Mouse (Mus musculus): ENCODE measurements around the gene Pyroxd2.
"Not testable (repeated sequence)": the region's sequence is repeated elsewhere in the genome, so short reads cannot be mapped to it uniquely, and the experiment has no call there.

Pyroxd2 gene

DNA sequence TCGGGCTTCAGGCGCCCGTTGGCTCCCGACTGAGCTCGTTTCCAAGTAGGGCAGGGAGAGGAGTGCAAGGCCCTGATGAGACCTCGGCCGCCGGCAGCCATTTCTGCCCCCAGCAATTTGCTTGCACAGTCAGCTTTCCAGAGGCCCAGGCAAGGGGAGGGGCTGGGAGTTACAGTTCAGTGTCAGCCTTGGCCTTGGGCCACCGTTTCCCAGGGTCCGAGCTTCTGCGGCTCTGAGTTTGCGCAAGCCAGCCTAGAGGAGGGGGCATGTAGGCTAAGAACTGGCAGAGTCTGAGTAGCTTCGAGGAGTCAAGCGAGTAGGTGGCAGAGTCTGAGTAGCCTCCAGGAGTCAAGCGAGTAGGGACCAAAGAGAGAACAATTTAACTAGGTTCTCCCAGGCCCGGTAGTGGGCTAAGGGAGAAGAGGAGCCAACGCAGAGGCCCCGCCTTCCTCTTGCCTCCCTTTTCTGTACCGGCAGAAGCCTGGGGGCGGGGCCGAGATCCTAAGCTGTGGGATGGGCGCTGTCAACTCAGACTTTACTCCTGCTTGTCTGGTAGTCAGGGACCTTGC is at the start of gene Pyroxd2:
TSS of gene Pyroxd2 (minus strand) at position 413 of the 569 bp plus-strand sequence.
- peak; percentile 65 for DNase-seq (ENCODE audit: low read depth, low spot score)

DNA sequence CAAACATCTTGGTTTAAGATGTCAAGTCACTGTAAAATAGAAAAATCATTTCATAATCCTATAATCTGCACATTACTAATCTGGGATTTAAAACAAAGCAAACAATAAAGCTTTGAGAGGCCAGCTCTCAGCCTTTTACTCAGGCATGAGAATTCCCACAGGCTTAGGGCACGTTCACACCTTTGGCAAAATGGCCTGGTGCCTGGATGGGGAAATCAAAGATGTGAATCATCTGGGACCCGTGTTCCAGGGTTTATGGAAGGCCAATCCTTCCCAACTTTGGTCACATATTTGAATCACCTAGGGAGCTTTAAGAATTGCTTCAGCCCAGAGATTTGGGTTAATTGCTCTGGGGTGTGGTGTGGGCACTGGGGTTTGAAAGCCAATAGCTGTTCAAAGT is 45.3 kb upstream of the Pyroxd2 start:
- DNase-seq (ENCODE audit: low read depth, low spot score): no peak

DNA sequence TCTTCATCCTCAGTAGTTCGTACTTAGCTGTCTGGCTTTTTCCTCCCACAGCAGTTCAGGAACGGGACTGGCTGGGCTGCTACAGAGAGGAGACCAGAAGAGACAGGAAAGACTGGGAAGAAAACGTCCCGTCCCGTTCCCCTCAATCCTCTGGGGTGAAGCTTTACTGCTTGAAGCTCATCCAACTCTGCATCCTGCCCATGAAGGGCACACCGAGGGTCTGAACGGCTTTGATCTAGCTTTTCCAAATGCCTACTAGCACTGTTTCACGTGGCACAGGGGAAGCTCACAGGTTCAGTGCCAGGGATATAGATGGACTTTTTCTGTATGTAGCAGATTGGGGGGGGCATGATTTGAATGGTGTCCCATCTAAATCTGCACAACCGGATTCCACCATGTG is 43.2 kb upstream of the Pyroxd2 start:
- DNase-seq (ENCODE audit: low read depth, low spot score): no peak

DNA sequence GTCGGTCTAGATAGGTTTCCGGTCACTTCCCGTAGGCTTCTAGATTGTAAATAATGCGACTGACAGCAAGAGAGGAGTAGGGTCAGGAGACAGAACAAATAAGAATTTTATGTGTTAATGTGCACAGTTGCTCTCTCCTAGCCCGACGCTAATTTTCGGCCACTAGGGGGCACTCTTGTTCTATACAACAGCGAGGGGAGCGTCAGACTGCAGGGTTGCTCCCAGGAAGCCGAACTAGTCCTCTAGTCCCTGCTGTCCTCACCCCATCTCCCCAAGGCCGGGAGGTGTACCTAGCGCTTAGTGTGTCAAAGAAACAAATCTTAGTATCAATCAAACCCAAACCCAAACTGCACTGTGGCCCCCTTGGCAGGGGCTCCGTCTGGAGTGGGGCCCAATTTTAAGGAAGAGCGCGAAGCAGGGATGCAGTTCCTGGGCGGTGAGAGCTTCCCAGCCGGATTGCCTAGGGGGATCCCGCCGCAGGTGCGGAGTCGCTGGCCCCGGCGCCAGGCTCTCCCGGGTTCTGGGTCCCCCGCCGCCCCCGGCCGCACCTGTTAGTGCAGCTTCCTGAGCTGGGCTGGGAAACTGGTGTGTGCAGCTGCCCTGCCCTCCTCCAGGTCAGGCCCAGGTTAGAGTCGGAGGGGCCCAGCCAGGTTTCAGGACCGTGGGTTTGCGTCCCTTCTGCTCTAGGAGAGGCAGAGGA is 42.5 kb upstream of the Pyroxd2 start:
- DNase-seq (ENCODE audit: low read depth, low spot score): peak; percentile 64

DNA sequence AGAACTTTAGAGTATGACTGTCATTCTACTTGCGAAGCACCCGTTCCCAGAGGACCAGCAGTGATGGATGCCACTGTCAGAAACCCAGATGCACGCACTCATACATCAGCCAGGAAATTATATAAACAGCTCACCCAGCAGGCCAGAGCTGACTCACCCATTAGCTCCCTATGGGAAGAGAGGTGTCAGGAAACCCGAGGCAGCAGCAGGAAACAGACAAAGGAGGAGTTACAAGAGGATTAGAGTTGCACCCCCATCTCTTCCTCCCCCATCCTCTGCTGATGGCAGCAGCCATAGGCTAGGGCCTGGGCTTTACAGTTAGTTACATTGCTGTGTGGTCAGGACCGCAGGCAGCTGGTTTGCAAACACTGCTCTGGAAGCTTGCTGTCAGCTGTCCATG is 35.7 kb upstream of the Pyroxd2 start:
- no peak for DNase-seq (ENCODE audit: low read depth, low spot score)

DNA sequence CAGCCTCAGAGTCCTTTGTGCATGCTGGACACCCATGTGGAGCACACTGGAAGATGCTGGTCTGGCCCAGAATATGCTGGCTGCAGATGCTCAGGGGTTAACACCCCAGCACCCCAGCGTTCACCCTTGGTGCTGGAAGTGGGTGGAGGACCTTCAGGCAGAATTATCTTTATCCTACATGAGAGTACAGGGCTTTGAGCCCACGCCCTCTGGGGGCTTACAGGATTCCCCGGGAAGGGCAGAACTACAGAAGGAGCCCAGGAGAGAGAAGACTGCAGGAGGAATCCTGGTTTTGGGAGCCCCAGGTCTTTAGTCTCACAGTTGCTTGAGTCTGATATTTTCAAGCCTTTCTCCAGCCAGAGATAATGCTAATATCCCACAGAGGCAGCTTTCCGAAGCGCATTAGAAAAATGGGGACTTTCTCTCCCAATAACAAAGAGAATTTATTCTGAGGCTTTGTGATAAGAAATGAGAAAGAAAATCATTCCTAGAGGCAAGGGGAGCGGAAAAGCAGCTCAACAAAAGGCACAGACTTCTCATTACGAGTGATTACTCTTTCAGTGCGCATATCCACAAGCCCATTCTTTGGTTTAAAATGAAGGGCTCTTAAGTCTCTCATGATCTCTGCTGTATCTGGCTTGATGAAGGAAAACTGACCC is 33.1 kb upstream of the Pyroxd2 start:
- DNase-seq (ENCODE audit: low read depth, low spot score): no peak

DNA sequence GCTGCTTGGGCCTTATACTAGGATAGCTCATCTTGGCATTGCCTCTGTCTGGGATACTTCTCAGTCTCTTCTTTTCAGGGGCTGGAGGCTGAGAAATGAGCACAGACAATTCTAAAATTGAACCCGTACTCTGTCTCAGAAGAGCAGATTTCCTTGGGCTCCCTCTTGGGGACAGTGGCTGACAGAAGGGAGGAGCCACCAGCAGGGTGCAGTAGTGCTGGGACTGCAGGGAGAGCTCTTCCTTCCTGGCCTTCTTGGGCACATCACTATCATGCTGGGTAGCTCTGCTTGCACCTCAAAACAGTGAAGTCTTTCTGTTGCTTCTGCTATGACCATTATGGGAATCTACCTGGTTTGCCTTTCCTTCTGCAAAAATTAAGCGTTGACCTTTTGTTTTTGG is 32.6 kb upstream of the Pyroxd2 start:
- DNase-seq (ENCODE audit: low read depth, low spot score): no peak

DNA sequence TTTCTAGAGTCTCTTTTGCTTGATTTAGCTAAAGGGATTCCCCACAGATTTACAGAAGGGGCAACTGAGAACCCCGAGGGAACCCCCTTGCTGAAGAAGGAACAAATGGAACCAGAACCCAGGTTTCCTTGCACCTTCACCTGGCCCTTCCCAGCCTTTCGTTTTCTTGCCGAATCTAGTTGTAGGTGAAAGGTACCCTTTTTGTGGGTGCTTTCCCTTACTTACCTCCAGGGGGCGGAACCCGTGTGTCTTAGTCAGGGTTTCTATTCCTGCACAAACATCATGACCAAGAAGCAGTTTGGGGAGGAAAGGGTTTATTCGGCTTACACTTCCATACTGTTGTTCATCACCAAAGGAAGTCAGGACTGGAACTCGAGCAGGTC is 27.6 kb upstream of the Pyroxd2 start:
- DNase-seq (ENCODE audit: low read depth, low spot score): not testable (repeated sequence)

DNA sequence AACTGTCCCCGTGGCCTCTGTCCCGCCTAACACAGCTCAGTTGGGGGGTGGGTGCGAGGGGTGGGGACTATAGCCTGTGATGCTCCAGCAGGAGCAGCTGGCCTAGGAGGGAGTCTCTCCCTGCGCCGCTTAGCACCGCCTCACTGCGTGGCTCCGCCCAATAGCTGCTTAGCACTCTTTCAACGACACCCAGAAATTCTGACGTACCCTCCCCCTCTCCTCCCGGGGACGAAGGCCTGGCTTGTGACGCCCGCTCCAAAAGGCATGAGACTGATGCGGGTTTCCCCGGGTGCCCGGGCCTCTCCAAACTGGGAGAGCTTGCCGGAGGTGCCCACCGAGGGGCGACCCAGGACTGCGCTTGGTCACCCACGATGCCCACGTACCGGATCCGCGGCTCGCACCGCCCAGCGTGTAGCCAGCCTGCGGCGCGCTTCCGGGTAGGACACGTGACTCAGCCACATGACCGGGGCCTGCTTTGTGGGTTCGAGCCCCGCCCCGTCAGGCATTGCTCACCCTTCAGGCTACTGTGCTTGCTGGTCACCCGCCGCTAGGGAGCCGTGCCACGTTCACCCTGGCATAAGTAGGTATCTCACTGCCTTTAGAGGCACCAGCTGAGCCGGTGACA is 27.1 kb upstream of the Pyroxd2 start, which contains the start of gene Hps1:
TSS of gene Hps1 (minus strand) at position 448 of the 625 bp plus-strand sequence.
- peak; percentile 77 for DNase-seq (ENCODE audit: low read depth, low spot score)

DNA sequence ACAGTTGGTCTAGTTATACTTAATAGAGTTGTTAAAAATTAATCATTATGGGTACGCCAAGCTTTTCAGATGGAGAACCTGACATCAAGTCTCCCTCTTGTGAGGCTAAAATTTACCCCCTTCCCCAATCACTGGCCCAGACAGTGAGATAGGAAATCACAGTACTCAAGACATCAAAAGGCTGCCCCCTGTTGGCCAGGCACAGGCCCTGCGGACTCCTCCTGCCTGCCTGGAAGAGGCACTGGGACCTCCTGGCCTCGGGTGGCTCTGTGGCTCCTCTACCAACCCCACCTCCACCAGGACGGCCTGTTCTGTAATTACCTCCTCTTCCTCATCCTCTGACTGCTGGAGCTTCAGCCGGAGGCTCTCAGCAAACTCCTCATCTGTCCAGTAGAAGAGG is 25.2 kb upstream of the Pyroxd2 start:
- no peak for DNase-seq (ENCODE audit: low read depth, low spot score)

DNA sequence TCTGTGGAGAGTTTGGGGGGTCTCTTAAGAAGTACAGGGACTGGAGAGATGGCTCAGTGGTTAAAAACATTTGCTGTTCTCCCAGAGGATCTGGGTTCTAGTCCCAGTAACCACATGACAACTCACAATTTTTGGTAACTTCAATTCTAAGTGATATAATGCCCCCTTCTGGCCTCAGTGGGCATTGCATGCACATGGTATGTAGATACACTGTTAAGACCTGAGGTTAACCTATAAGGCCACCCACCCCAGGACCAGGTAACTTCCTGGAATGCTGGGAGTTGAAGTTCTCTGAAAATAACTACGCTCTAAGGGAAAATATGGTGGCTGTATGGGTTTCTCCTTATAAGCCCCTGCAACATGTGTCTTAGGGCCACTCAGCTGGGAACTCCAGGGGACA is 24.2 kb upstream of the Pyroxd2 start:
- no peak for DNase-seq (ENCODE audit: low read depth, low spot score)

DNA sequence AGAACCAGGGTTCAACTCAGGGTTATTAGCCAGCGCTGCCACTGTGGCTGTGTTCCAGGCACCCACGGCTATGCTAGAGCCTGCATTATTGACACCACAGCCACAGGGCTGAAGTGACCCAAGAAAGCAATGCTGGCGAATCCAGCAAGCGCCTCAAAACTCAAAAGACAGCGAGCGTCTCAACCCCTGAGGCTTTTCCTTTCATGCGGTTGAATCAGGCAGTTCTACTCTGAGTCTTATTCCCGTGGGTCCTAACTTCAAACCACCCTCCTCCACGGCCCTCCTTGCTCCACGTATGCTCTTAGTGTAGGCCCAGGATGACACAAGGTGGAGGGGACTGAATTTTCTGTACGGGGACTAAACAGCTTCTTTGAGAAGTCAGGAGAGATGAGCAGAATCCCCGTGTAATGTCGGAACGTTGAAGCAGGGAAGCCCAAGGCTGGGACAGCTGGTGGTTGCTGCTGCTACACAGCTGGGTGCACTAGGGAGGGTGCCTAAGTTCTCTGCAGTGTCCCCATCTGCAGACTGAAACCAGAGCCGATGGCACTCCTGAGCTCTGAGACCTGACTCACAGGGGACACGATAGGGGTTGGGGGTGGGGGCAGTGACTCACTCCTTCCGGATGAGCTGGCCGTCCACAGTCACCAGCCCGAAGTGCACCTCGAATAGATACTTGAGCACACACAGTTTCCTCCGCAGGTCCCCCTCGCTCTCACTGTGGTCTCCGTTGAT is 17.7 kb upstream of the Pyroxd2 start:
- DNase-seq (ENCODE audit: low read depth, low spot score): no peak

DNA sequence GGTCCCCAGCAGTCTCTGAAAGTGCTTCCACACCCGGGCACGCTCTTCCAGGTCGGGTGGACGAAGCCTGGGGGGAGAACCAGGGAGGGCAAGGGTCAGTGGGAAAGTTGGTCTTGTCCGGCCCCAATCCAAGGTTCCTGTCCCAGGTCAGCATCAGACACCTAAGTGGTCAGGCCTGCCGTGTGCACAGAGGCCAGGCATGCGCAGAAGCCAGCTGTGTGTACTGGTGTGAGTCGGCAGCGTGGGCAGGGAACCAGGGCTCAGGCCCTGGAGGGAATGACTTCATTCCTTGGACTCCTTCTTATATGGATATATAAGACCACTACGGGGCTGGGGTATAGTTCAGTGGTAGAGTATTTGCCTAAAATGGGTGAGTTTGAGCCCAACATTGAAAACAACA is 17.1 kb upstream of the Pyroxd2 start:
- DNase-seq (ENCODE audit: low read depth, low spot score): no peak

DNA sequence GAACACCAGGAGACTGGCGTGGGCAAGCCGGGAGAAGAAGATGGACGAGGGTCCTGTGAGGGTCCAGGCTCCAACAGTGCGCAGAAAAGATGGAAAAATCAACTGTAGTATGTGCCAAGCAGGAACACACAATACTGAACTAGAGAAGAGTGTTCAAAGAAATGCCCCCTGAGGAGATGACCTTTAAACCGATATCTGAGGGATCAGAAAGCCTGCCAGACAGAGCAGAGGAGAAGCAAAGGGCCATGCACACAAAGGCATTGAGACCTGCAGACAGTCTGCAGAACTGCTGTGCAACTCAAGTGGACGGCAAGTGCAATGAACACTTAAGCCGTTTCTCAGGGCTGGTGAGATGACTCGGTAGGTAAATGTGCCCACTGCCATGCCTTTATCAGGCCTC is 14.8 kb upstream of the Pyroxd2 start:
- DNase-seq (ENCODE audit: low read depth, low spot score): no peak

DNA sequence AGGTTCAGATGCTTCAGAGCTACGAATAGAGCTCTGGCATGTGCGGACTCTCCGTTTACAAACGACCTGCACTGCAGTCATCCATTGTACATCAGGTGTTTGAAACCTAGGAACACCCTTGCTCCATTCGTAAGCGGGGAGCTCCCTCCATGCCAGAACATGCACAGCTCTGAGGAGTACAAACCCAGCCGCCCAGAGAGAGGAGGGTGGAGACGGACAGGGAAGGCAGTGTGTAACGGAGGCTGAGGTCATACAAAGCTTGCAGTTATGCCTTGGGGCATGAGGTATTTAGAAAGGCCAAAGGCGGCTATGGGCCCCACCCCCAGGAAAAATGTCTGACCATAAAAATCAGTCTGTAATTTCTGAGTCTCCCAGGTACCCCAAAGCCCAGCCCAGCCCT is 11.8 kb upstream of the Pyroxd2 start:
- DNase-seq (ENCODE audit: low read depth, low spot score): no peak

DNA sequence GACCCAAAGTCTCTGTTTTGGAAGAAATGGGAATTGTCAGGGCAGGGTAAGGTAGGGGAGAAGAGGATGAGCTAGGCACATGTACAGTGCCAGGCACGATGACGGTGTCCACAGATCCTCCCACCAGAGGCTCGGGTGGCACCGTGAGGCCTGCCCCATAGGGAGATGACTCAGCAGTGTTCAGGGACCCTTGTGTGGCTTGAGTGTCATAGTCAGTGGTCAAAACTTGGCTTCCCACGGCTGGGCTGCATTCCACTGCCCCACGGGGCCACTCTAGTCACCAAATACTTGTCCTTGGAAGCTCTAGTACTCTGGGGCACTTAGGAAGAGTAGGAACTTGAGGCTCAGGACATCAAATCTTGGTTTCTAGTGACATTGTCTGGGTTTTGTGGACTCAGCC is 4.1 kb upstream of the Pyroxd2 start:
- no peak for DNase-seq (ENCODE audit: low read depth, low spot score)

DNA sequence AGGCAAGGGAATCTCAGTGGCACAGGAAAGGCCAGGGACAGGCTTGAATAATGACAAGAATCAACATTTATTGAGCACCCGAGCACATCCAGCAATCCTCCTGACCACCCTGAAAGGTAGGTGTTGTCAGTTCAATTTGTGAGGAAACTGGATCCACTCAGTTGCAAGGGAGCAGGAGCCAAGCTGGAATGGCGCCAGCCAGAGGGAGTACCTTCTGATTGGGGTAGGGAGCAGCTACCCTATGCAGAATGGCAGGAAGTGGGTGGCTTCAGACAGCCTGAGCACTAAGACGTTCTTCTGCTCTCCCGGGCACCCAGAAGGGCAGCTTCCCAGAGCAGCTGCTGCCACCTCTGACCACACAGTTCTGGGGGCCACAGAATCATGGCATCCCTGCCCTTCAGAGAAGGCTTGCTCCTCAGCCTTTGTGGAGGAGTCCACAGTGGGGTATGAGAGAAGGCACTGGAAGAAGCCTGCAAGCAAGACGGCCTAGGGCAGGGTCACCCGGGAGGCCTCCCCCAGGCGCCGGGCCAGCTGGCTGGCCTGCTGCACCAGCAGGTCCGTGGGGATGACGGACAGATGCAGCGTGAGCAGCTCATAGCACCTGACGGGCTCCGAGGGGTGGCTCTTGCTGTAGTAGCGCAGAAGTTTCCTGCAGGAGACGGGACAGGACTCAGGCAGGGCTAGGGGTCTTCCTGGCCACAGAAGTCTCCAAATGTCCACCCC is 2.7 kb upstream of the Pyroxd2 start:
- DNase-seq (ENCODE audit: low read depth, low spot score): no peak

DNA sequence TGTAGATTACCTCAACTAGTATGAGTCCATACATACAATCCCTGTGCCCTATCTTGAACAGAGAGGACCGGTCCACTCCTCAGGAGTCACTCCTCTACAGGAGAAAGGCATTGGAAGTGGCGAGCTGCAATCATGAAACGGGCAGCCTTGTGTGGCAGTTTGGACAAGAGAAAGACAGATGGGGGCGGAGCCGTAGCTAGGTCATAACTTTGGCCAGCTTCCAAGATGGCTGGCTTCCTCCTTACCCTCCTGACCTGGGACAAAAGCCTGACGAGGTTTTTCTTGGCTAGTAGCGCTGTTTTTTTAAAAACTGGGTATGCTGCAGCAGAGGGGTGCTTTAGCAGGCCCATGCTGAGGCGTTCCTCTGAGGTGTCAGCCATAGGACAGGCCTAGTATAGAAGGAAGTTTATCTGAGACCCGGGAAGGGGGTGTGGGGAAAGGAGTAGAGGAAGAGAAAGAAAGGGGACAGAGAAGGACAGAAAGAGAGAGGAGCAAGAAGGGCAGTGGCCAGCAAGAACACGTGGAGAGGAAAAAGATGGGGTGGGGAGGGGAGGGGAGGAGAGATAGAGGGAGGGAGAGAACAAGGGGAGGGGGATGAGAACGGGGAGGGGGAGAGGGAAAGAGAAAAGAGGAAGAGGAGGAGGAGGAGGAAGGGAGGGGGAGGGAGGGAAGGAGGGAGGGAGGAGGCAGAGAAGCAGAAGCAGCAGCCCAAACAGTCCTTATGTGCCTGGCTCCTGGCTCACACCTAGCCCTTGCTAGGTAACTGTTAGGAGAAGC is 754 bp upstream of the Pyroxd2 start:
- peak; percentile 80 for DNase-seq (ENCODE audit: low read depth, low spot score)

DNA sequence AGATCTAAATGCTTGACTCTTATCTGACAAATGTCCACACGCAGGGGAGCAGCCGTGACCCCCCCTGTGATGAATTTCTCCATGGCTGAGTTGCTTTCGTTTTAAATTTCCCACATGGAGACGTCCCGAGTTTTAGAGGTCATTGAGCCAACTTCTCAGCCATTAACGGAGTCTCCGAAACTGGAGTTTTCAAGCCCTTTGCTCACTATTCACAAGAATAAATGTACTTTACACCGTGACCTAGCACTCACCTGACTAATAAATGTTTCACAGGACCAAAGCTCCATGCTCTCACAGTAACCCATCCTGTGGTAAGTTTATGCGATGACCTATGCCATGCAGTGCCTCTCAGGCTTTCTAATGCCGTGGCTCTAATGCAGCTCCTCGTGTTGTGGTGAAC is 2.4 kb downstream of the Pyroxd2 start:
- DNase-seq (ENCODE audit: low read depth, low spot score): no peak

DNA sequence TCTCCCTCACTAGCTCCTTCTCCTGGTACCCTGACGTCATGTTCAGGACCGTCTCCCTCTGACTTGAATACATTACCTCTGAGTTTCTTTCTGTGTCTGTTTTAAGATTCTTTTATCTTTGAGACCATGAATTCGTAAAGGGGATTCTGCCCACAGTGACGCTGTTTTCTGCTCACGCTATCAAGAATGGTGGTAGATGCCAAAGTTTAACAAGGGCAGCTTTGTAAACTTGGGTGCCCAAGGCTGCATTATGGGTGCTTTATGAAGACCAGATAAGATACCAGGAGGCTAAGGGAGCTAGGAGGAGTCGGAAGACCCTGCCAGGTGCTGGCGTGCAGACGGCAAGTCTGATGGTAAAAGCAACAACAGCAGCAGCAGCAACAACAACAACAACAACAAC is 5.9 kb downstream of the Pyroxd2 start:
- DNase-seq (ENCODE audit: low read depth, low spot score): no peak

DNA sequence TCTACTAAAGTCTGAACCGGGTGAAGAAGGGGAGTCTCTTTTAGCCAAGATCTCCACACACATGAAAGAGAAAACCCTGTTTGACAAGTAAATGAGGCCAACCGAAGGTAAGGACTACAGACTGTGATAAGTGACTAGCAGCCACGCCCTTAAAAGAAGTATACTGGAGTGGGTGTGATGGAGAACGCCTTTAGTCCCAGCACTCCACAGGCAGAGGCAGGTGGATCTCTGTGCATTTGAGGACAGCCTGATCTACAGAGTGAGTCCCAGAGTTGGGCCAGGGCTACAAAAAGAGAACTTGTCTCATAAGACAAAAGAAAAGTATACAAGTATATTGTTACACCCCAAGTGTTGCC is 6.7 kb downstream of the Pyroxd2 start:
- DNase-seq (ENCODE audit: low read depth, low spot score): no peak

Measured in skeletal muscle tissue, adult 2 months (tissue).